Mouse (Mus musculus): ENCODE measurements around the gene Cdc42bpa. TPM values are rescaled to one million over a fixed set of nuclear protein-coding genes. Genes with fewer than 3 reads are reported as not detected.
"Not testable (repeated sequence)": the region's sequence is repeated elsewhere in the genome, so short reads cannot be mapped to it uniquely, and the experiment has no call there.

The Cdc42bpa gene
- polyA plus RNA-seq, 1 experiment from 2014 or later, result 13.8 TPM

- no peak for ATAC-seq
- H3K9ac ChIP-seq, result no peak overlapping the region
- H3K4me3 ChIP-seq, result no peak overlapping the region
- H3K27ac ChIP-seq, result no peak overlapping the region
- H3K9me3 ChIP-seq (replicated peaks), result no peaks in the 10 kb centered on the region
- peaks cover 9% of the 10 kb centered on the region for H3K36me3 ChIP-seq
- H3K27me3 ChIP-seq (replicated peaks), result no peaks in the 10 kb centered on the region
- peaks cover 12% of the 10 kb centered on the region; the same call in 1 of the 2 replicates for H3K4me1 ChIP-seq
- H3K4me2 ChIP-seq, result no peak overlapping the region
These were observed 47.8 kb downstream of the Cdc42bpa start for GRCm38 (mm10) chr1:180008057-180008456.

GRCm38 (mm10) chr1:180013479-180013878, 53.2 kb downstream of the Cdc42bpa start:
- no peak for ATAC-seq
- Histone ChIP-seq H3K27ac (no peak overlapping the region), H3K27me3 (replicated peaks) (no peaks in the 10 kb centered on the region), H3K36me3 (no peaks in the 10 kb centered on the region), H3K4me1 (peaks cover 26% of the 10 kb centered on the region), H3K9ac (no peak overlapping the region), H3K9me3 (replicated peaks) (no peaks in the 10 kb centered on the region), H3K4me3 (no peak overlapping the region), H3K4me2 (no peak overlapping the region)
- 84% methylated on average over 4 of the region's 4 CpGs for WGBS (ENCODE audit: insufficient replicate concordance)

- H3K9ac ChIP-seq, result no peak overlapping the region
- H3K27ac ChIP-seq, result no peak overlapping the region
- no peak for ATAC-seq
- H3K4me3 ChIP-seq, result no peak overlapping the region
- H3K4me2 ChIP-seq, result no peak overlapping the region
- peaks cover 27% of the 10 kb centered on the region for H3K4me1 ChIP-seq
- H3K27me3 ChIP-seq (replicated peaks), result no peaks in the 10 kb centered on the region
- H3K9me3 ChIP-seq (replicated peaks), result no peaks in the 10 kb centered on the region
- no peaks in the 10 kb centered on the region for H3K36me3 ChIP-seq
- WGBS (ENCODE audit: insufficient replicate concordance), result 76% methylated on average over 2 of the region's 2 CpGs
These were observed 57.9 kb downstream of the Cdc42bpa start for GRCm38 (mm10) chr1:180018218-180018617.

GRCm38 (mm10) chr1:180021463-180022296, 61.4 kb downstream of the Cdc42bpa start:
- H3K36me3 ChIP-seq, result no peaks in the 10 kb centered on the region
- H3K4me2 ChIP-seq, result no peak overlapping the region
- H3K27me3 ChIP-seq (replicated peaks), result no peaks in the 10 kb centered on the region
- H3K4me1 ChIP-seq, result 0 out of 2 replicates have a peak, but pooled peaks cover 8% of the 10 kb centered on the region
- no peaks in the 10 kb centered on the region for H3K9me3 ChIP-seq (replicated peaks)
- ATAC-seq, result no peak
- no peak overlapping the region for H3K4me3 ChIP-seq
- WGBS (ENCODE audit: insufficient replicate concordance), result 66% methylated on average over 11 of the region's 11 CpGs
- no peak overlapping the region for H3K27ac ChIP-seq
- no peak overlapping the region for H3K9ac ChIP-seq

GRCm38 (mm10) chr1:180023512-180023911, 63.2 kb downstream of the Cdc42bpa start:
- Histone ChIP-seq H3K4me3 (no peak overlapping the region), H3K36me3 (no peaks in the 10 kb centered on the region), H3K27ac (no peak overlapping the region), H3K9me3 (replicated peaks) (no peaks in the 10 kb centered on the region), H3K4me2 (no peak overlapping the region), H3K9ac (no peak overlapping the region), H3K4me1 (0 out of 2 replicates have a peak, but pooled peaks cover 8% of the 10 kb centered on the region), H3K27me3 (replicated peaks) (no peaks in the 10 kb centered on the region)
- no peak for ATAC-seq
- WGBS (ENCODE audit: insufficient replicate concordance), result 78% methylated on average over 5 of the region's 5 CpGs

GRCm38 (mm10) chr1:180029863-180030262, 69.6 kb downstream of the Cdc42bpa start:
- not testable (repeated sequence) for H3K9me3 ChIP-seq (replicated peaks); H3K9ac ChIP-seq; ATAC-seq; H3K27me3 ChIP-seq (replicated peaks); H3K36me3 ChIP-seq; H3K4me3 ChIP-seq
- Histone ChIP-seq H3K4me2 (peak overlapping the region; percentile 48), H3K27ac (peak overlapping the region; percentile 86), H3K4me1 (peaks cover 30% of the 10 kb centered on the region)
- WGBS (ENCODE audit: insufficient replicate concordance), result 68% methylated on average over 5 of the region's 5 CpGs

GRCm38 (mm10) chr1:180030631-180031365, 70.5 kb downstream of the Cdc42bpa start:
- Histone ChIP-seq H3K4me1 (peaks cover 30% of the 10 kb centered on the region), H3K27ac (peak overlapping the region; percentile 86), H3K9ac (no peak overlapping the region), H3K4me3 (no peak overlapping the region), H3K36me3 (no peaks in the 10 kb centered on the region), H3K27me3 (replicated peaks) (no peaks in the 10 kb centered on the region), H3K4me2 (peak overlapping the region; percentile 48), H3K9me3 (replicated peaks) (no peaks in the 10 kb centered on the region)
- 47% methylated on average over 8 of the region's 8 CpGs for WGBS (ENCODE audit: insufficient replicate concordance)
- peak; percentile 74 for ATAC-seq

GRCm38 (mm10) chr1:180031705-180032548, 71.7 kb downstream of the Cdc42bpa start:
- Histone ChIP-seq H3K9ac (no peak overlapping the region), H3K36me3 (no peaks in the 10 kb centered on the region), H3K27me3 (replicated peaks) (no peaks in the 10 kb centered on the region), H3K27ac (peak overlapping the region; percentile 71), H3K9me3 (replicated peaks) (no peaks in the 10 kb centered on the region), H3K4me2 (peak overlapping the region; percentile 46), H3K4me1 (peaks cover 30% of the 10 kb centered on the region), H3K4me3 (peak overlapping the region; percentile 2; the same call in 1 of the 2 replicates)
- ATAC-seq, result peak; percentile 87
- 48% methylated on average over 5 of the region's 5 CpGs for whole genome bisulfite sequencing (ENCODE audit: insufficient replicate concordance)

GRCm38 (mm10) chr1:180037461-180037860, 77.2 kb downstream of the Cdc42bpa start:
- Histone ChIP-seq H3K4me2 (no peak overlapping the region), H3K4me3 (no peak overlapping the region), H3K27ac (no peak overlapping the region), H3K9me3 (replicated peaks) (no peaks in the 10 kb centered on the region), H3K36me3 (peaks cover 13% of the 10 kb centered on the region; the same call in 1 of the 2 replicates), H3K4me1 (peaks cover 3% of the 10 kb centered on the region), H3K27me3 (replicated peaks) (no peaks in the 10 kb centered on the region), H3K9ac (no peak overlapping the region)
- no peak for ATAC-seq
- 82% methylated on average over 3 of the region's 3 CpGs for WGBS (ENCODE audit: insufficient replicate concordance)

- no peak for ATAC-seq
- Histone ChIP-seq H3K27ac (no peak overlapping the region), H3K4me1 (no peaks in the 10 kb centered on the region), H3K4me2 (no peak overlapping the region), H3K9me3 (replicated peaks) (no peaks in the 10 kb centered on the region), H3K4me3 (no peak overlapping the region), H3K36me3 (peaks cover 41% of the 10 kb centered on the region), H3K9ac (no peak overlapping the region), H3K27me3 (replicated peaks) (no peaks in the 10 kb centered on the region)
- 88% methylated on average over 2 of the region's 2 CpGs for WGBS (ENCODE audit: insufficient replicate concordance)
These were observed 83.9 kb downstream of the Cdc42bpa start for GRCm38 (mm10) chr1:180044160-180044559.

- H3K36me3 ChIP-seq, result peaks cover 37% of the 10 kb centered on the region
- ATAC-seq, result no peak
- no peaks in the 10 kb centered on the region for H3K4me1 ChIP-seq
- no peak overlapping the region for H3K4me2 ChIP-seq
- H3K4me3 ChIP-seq, result no peak overlapping the region
- no peaks in the 10 kb centered on the region for H3K9me3 ChIP-seq (replicated peaks)
- no peak overlapping the region for H3K27ac ChIP-seq
- H3K9ac ChIP-seq, result no peak overlapping the region
- no peaks in the 10 kb centered on the region for H3K27me3 ChIP-seq (replicated peaks)
These were observed 84.9 kb downstream of the Cdc42bpa start for GRCm38 (mm10) chr1:180045172-180045571.

All from liver, embryonic 12.5 days (tissue).